Mouse (Mus musculus): Measurements from ENCODE around the gene Cct5. TPM values are rescaled to one million over a fixed set of nuclear protein-coding genes. Genes with fewer than 3 reads are reported as not detected.
"Not testable (repeated sequence)": the region's sequence is repeated elsewhere in the genome, so short reads cannot be mapped to it uniquely, and the experiment has no call there.

The Cct5 gene
- polyA plus RNA-seq, 1 experiment from 2014 or later: 810 TPM

DNA sequence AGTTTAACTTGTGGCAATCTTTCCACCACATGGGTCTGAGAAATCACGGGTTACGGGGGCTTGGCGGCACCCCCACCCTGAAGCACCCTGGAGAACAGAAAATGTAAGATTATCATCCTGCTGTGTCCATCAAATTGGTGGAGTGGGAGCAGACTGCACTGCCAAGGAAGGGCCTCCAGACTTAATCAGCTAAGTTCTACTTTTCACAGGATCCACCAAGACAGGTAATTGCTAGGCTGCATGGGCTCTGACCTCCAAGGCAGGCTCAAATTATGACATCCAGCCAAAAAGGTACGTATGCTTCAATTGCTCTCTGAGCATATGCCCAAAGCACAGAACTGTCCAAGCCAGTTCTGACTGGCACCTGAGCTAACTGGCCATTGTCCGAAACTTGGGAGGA, 11.4 kb downstream of the Cct5 start:
- WGBS: 95% methylated on average over 5 of the region's 5 CpGs
- no peak overlapping the region for H3K4me3 ChIP-seq
- H3K36me3 ChIP-seq (replicated peaks): peaks cover 68% of the 10 kb centered on the region

DNA sequence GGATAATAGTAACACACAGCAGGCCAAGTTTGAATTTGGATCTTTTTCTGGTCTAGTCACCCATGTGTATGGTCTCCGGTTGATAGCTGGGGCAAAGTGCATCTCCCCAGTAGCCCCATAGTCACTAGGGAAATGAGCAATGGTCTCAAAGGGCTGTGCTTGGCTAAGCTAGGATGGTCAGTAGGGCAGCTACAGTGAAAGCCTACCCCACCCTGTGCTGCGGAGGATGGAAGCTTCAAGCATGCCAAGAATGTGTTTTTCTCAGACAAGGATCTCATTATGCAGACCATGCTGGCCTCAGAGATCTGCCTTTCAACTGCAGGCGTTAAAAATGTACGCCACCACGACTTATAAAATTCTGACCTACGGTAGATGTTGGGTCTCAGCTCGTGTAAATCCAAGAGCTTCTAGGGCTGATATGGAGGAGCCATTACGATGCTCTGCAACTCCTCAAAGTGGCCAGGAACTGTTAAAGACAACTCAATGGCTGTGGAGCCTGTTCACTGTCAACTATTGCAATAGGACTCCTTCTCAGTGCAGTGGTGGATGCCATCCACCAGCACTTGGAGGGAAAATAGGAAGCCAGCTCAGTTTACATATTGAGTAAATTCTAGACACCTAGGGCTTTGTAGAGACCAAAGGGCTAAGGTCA, 12.5 kb downstream of the Cct5 start:
- H3K4me1 ChIP-seq: peaks cover 3% of the 10 kb centered on the region; the same call in 1 of the 2 replicates
- H3K36me3 ChIP-seq (replicated peaks): peaks cover 58% of the 10 kb centered on the region
- H3K27me3 ChIP-seq (ENCODE audit: poor library complexity, severe bottlenecking): no peaks in the 10 kb centered on the region
- DNase-seq (ENCODE audit: extremely low spot score, low spot score): no peak
- no peak overlapping the region for H3K27ac ChIP-seq
- 82% methylated on average over 8 of the region's 8 CpGs for WGBS
- H3K9me3 ChIP-seq: no peaks in the 10 kb centered on the region
- H3K4me3 ChIP-seq: no peak overlapping the region

More for the DNA sequence above, 11.4 kb downstream of the Cct5 start:
- no peak for DNase-seq (ENCODE audit: extremely low spot score, low spot score)
- Histone ChIP-seq H3K27me3 (ENCODE audit: poor library complexity, severe bottlenecking) (no peaks in the 10 kb centered on the region), H3K4me1 (peaks cover 3% of the 10 kb centered on the region; the same call in 1 of the 2 replicates), H3K9me3 (no peaks in the 10 kb centered on the region), H3K27ac (no peak overlapping the region)

DNA sequence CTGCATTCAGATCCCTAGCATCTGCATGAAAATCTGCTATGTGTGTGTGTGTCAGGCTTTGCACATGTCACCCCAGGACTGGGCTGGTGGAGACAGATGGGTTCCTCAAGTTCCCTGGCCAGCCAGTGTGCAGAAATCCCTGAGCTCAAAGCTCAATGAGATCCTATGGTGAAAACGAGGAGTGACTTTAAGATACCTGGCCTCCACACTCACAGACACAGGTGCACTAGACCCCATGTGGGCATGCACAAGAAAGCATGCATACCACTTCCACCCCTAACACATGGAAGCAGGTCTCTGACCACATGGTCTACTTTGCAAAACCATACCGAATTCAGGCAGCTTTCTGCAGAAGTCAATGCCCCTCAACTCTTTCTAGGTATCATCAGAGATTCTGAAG, 13.8 kb downstream of the Cct5 start:
- no peaks in the 10 kb centered on the region for H3K9me3 ChIP-seq
- no peaks in the 10 kb centered on the region for H3K27me3 ChIP-seq (ENCODE audit: poor library complexity, severe bottlenecking)
- WGBS: 77% methylated on average over 2 of the region's 2 CpGs
- peaks cover 3% of the 10 kb centered on the region; the same call in 1 of the 2 replicates for H3K4me1 ChIP-seq
- H3K36me3 ChIP-seq (replicated peaks): peaks cover 44% of the 10 kb centered on the region
- H3K27ac ChIP-seq: no peak overlapping the region
- no peak overlapping the region for H3K4me3 ChIP-seq
- no peak for DNase-seq (ENCODE audit: extremely low spot score, low spot score)

DNA sequence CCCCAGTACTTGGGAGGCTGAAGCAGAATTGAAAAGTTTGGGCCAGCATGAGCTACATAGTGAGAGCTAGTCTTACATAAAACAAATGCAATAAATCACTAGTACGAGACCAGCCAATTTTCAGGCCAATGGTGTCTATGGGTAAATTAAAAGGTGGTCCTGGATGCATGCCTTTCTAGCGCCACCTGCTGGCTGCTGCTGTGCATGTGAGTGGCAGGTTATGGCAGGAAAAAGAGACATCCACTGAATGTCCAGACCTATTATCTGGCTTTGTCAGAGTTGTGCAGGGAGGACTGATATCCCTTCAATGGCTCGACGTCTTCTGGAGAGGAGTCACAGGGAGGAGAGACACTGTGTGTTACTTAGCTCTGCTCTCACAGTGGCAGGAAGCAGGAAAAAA, 15.1 kb downstream of the Cct5 start:
- 17% methylated on average over 4 of the region's 4 CpGs for WGBS
- Histone ChIP-seq H3K27ac (no peak overlapping the region), H3K27me3 (ENCODE audit: poor library complexity, severe bottlenecking) (no peaks in the 10 kb centered on the region)

DNA sequence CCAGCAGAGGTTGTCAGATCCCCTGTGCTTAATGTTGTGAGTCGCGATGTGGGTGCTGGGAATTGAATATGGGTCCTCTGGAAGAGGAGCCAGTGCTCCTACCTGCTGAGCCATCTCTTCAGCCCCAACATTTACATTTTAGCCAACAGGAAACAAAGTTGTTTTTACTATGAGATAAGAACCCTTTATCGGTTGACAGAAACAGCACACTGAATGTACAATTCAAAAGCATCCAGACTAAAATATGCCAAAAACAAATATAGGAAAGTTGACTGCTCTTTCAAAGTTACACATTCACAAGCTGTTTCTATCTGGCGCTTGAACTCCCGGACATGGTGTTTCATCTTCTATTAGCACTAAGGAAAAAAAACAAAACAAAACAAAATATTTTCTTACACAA, 15.5 kb downstream of the Cct5 start:
- Histone ChIP-seq H3K27me3 (ENCODE audit: poor library complexity, severe bottlenecking) (no peaks in the 10 kb centered on the region), H3K4me3 (no peak overlapping the region), H3K27ac (no peak overlapping the region), H3K36me3 (replicated peaks) (peaks cover 27% of the 10 kb centered on the region), H3K9me3 (no peaks in the 10 kb centered on the region), H3K4me1 (peaks cover 3% of the 10 kb centered on the region; the same call in 1 of the 2 replicates)
- no peak for DNase-seq (ENCODE audit: extremely low spot score, low spot score)
- 90% methylated on average over 5 of the region's 5 CpGs for WGBS

More for the DNA sequence above, 15.1 kb downstream of the Cct5 start:
- DNase-seq (ENCODE audit: extremely low spot score, low spot score): peak; percentile 82
- H3K36me3 ChIP-seq (replicated peaks): peaks cover 32% of the 10 kb centered on the region
- no peaks in the 10 kb centered on the region for H3K9me3 ChIP-seq
- H3K4me1 ChIP-seq: peaks cover 3% of the 10 kb centered on the region; the same call in 1 of the 2 replicates
- H3K4me3 ChIP-seq: no peak overlapping the region

DNA sequence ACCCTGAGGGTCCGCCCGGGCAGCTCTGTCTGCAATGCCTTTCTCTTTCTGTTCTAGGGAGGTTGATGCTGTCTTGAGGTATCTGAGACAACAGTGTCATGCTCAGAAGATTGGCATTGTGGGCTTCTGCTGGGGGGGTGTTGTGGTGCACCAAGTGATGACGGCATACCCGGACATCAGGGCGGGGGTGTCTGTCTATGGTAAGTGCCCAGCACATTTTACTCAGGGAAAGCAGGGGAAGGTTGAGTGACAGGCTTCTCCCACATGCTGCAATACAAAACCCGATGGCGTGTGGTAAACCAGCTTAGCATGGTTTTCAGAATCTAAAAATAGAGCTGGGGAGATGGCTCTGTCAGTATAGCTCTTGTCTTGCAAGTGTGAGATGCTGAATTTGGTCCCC, 16.4 kb downstream of the Cct5 start:
- Histone ChIP-seq H3K27me3 (ENCODE audit: poor library complexity, severe bottlenecking) (no peaks in the 10 kb centered on the region), H3K4me1 (peaks cover 3% of the 10 kb centered on the region; the same call in 1 of the 2 replicates), H3K4me3 (no peak overlapping the region), H3K27ac (no peak overlapping the region), H3K36me3 (replicated peaks) (peaks cover 19% of the 10 kb centered on the region), H3K9me3 (no peaks in the 10 kb centered on the region)
- WGBS: 93% methylated on average over 7 of the region's 7 CpGs
- no peak for DNase-seq (ENCODE audit: extremely low spot score, low spot score)

DNA sequence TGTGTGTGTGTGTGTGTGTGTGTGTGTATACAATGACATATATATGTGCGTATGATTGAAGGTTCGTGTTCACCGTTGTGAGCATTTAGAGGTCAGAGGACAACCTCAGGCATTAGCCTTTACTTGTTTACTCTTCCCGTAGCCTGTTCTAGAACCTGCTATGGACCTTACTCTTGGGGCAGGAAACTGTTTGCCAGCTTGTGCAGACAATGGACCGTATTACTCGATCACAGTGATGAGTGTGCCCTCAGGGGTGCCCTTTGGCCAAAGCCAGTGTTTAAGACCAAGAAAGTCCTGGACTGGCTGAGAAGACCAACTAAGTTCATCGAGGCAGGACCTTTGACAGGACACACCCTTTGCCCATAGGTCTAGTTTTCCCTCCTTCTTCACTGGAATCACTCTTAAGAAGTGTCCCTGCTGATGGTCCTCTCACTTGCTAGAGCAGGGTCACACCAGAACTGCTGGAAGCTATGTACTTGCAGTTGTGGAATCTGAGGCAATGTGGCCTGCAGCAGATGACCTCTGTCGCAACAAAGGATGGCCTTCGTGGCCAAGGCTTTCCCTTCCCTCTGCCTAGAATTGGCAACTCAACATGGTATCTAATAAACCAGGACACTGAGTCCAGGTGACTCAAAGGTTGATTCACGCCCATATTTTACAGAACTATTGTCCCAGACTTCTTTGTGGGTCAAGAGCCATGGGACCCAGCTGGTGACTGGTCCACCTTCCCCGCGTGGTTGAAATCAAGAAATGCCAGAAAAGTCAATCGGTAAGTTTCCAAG, 18.1 kb downstream of the Cct5 start:
- H3K9me3 ChIP-seq: no peaks in the 10 kb centered on the region
- no peak overlapping the region for H3K27ac ChIP-seq
- H3K4me3 ChIP-seq: no peak overlapping the region
- DNase-seq (ENCODE audit: extremely low spot score, low spot score): no peak
- peaks cover 1% of the 10 kb centered on the region for H3K36me3 ChIP-seq (replicated peaks)
- no peaks in the 10 kb centered on the region for H3K27me3 ChIP-seq (ENCODE audit: poor library complexity, severe bottlenecking)
- H3K4me1 ChIP-seq: peaks cover 3% of the 10 kb centered on the region; the same call in 1 of the 2 replicates
- WGBS: 92% methylated on average over 13 of the region's 13 CpGs

DNA sequence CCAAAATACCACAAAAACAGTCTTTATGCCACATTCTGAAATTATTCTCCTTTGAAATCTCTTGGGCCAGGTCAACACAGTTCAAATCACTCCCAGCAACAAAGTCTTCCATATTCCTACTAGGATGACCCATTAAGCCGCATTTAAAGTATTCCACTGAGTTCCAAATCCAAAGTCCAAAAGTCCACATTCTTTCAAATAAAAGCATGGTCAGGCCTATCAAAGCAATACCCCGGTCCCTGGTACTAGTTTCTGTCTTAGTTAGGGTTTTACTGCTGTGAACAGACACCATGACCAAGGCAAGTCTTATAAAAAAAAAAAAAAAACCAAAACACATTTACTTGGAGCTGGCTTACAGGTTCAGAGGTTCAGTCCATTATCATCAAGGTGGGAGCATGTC, 20.5 kb downstream of the Cct5 start:
- H3K4me1 ChIP-seq; H3K9me3 ChIP-seq; H3K4me3 ChIP-seq; H3K27me3 ChIP-seq (ENCODE audit: poor library complexity, severe bottlenecking); H3K36me3 ChIP-seq (replicated peaks); DNase-seq (ENCODE audit: extremely low spot score, low spot score); H3K27ac ChIP-seq: not testable (repeated sequence)
- 95% methylated on average over 2 of the region's 2 CpGs for WGBS

DNA sequence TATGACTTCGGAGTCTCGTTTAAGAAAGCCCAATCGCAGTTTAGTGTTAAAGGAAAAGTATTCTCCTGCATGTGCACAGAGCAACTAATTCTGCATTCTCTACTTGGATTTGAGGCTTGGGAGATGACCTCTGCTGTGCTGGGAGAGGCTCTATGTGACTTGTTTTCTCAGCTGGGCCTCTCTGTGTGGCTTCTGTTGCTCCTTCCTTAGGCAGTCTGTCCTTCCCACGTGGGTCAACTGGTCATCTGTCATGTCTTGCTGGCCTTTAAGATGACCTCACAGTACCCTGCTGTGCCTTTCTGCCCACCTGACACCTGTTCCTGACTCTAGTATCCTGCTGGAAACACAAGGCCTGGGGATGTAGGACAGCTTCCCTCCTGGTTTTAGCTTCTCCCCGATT, 25.5 kb downstream of the Cct5 start:
- Histone ChIP-seq H3K27me3 (ENCODE audit: poor library complexity, severe bottlenecking) (no peaks in the 10 kb centered on the region), H3K9me3 (no peaks in the 10 kb centered on the region), H3K4me1 (peaks cover 7% of the 10 kb centered on the region; the same call in 1 of the 2 replicates), H3K36me3 (replicated peaks) (no peaks in the 10 kb centered on the region), H3K4me3 (no peak overlapping the region), H3K27ac (no peak overlapping the region)
- WGBS: 83% methylated on average over 5 of the region's 5 CpGs
- no peak for DNase-seq (ENCODE audit: extremely low spot score, low spot score)

DNA sequence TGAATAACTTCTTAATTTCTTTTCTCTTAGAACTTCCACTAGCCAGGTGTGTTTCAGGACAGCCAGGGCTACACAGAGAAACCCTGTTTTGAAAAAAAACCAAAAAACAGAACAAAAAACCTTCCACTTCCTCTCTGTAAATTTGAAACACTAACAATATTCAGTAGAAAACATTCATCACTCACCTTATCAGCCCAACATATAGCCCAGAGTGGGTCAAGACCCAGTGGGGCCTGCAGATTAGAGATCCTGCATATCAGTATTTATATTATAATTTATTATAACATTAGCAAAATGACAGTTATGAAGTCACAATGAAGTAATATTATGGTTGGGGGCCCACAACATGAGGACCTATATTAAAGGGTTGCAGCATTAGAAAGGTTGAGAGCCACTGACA, 27.9 kb downstream of the Cct5 start:
- Histone ChIP-seq H3K27me3 (ENCODE audit: poor library complexity, severe bottlenecking) (no peaks in the 10 kb centered on the region), H3K36me3 (replicated peaks) (no peaks in the 10 kb centered on the region), H3K27ac (no peak overlapping the region), H3K4me3 (no peak overlapping the region), H3K9me3 (no peaks in the 10 kb centered on the region), H3K4me1 (peaks cover 16% of the 10 kb centered on the region)
- no peak for DNase-seq (ENCODE audit: extremely low spot score, low spot score)

DNA sequence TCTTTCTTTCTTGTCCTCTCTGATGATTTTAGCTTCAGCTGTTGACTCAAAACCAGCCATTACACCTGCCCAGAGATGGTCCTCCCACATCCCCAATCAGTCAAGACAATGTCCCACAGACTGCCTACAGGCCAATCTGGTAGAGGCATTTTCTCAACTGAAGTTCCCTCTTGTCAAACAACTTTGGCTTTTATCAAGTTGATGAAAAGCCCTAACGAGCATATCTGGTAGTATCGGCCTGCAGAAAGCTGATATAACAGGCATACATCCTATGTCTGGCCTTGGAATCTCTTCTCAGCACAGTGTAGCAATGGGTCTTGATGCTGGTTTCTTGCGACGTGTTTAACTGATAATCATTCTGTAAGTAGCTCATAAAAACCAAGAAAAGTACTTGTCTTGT, 28.3 kb downstream of the Cct5 start:
- 92% methylated on average over 4 of the region's 4 CpGs for WGBS
- DNase-seq (ENCODE audit: extremely low spot score, low spot score): no peak
- Histone ChIP-seq H3K4me1 (peaks cover 20% of the 10 kb centered on the region), H3K36me3 (replicated peaks) (no peaks in the 10 kb centered on the region), H3K27me3 (ENCODE audit: poor library complexity, severe bottlenecking) (no peaks in the 10 kb centered on the region), H3K4me3 (no peak overlapping the region), H3K27ac (no peak overlapping the region), H3K9me3 (no peaks in the 10 kb centered on the region)

DNA sequence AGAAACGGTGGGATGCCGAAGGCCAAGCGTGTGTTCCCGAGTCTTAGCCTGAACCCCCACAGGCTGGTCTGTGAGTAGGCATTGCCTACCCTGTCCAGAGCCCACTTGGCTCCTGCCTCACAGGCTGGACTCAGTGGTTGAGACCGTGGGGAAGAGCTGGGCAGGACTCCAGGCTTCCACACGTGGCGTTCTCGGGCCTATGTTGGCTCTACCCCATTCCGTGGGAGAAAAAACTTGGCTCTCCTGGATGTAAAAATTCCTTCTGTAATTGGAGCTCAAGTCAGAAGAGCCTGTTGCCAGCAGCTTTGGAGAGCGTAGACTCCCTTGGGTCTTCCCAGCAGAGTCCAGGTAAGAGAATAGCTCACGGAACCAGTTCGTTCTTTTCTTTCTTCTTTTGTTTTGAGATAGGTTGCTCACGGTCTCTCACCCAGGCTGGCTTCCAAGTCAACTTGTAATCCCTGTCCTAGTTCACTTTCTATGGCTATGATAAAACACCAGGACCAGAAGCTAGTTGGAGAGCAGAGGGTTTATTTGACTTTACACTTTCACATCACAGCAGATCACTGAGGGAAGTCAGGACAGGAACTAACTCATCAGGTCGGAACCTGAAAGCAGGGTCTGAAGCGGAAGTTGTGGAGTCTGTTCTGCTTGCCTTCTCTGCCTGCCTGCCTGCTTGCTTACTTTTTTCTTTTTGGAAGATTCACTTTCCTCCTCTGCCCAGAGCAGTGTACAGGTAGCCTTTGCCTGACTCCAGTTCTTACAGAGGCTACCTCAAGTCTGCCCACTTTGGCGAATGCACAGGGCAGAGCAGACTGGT, 29.5 kb downstream of the Cct5 start:
- Histone ChIP-seq H3K4me3 (no peak overlapping the region), H3K27ac (no peak overlapping the region), H3K27me3 (ENCODE audit: poor library complexity, severe bottlenecking) (no peaks in the 10 kb centered on the region), H3K9me3 (no peaks in the 10 kb centered on the region), H3K36me3 (replicated peaks) (no peaks in the 10 kb centered on the region), H3K4me1 (peaks cover 14% of the 10 kb centered on the region)
- no peak for DNase-seq (ENCODE audit: extremely low spot score, low spot score)
- WGBS: 89% methylated on average over 16 of the region's 16 CpGs

DNA sequence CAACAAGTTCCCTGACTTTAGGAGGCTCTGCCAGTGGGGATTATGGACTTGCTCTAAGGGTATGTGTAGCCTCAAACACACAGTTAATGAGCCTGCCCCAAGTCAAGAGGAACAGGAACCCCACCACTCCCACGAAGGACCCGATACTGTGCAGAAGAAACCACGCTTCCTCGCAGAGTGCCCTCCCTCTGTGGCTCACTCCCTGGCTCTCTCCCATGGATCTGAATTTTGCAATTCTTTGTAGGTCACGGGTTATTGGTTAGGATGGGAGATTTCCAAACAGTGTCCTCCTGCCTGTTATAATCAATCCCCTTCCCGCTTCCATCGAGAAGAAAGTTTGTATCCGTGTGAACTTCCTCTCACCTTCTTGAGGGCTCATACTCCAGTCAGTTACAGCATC, 30.6 kb downstream of the Cct5 start:
- Histone ChIP-seq H3K9me3 (no peaks in the 10 kb centered on the region), H3K36me3 (replicated peaks) (no peaks in the 10 kb centered on the region), H3K27me3 (ENCODE audit: poor library complexity, severe bottlenecking) (no peaks in the 10 kb centered on the region), H3K27ac (no peak overlapping the region), H3K4me3 (no peak overlapping the region), H3K4me1 (peaks cover 14% of the 10 kb centered on the region)
- WGBS: 91% methylated on average over 8 of the region's 8 CpGs
- no peak for DNase-seq (ENCODE audit: extremely low spot score, low spot score)

Measured in forebrain, embryonic 10.5 days (tissue).